Mouse (Mus musculus): Measurements from ENCODE around the gene Sh3pxd2a.
A peak's percentile ranks its signal among the peaks of the same experiment; 100 is the strongest.

Sh3pxd2a gene

GRCm38 (mm10) chr19:47438445-47438844, 25.8 kb downstream of the Sh3pxd2a start:
- DNase-seq (ENCODE audit: low spot score in 2 of 2), result no peak

- no peak for DNase-seq (ENCODE audit: low spot score in 2 of 2)
These were observed 27.2 kb downstream of the Sh3pxd2a start for GRCm38 (mm10) chr19:47437040-47437439.

- no peak for DNase-seq (ENCODE audit: low spot score in 2 of 2)
These were observed 28.0 kb downstream of the Sh3pxd2a start for GRCm38 (mm10) chr19:47436236-47436635.

GRCm38 (mm10) chr19:47434655-47435054, 29.5 kb downstream of the Sh3pxd2a start:
- DNase-seq (ENCODE audit: low spot score in 2 of 2), result no peak

DNA sequence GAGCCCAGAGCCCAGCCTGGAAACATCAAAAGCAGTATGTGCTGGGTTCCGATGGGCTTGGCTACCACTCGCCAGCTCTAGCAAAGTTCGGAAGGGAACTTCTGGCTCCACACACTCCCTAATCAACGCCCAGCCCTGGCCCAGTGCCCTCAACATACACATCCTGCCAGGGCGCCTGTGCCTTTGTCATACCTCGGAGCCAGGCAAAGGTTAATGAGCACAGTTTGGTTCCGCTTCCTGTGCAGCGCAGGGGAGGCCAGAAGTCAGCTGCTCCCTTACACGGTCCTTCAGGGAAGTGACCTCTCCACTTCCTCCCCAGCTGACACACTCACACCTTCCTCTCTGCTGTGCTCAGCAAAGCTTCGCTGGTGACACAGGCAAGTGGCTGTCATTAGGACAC, 31.9 kb downstream of the Sh3pxd2a start:
- DNase-seq (ENCODE audit: low spot score in 2 of 2), result peak; percentile 87

- peak; percentile 29 to 51 for DNase-seq (ENCODE audit: low spot score in 2 of 2)
These were observed 32.8 kb downstream of the Sh3pxd2a start for GRCm38 (mm10) chr19:47431189-47431931.

DNA sequence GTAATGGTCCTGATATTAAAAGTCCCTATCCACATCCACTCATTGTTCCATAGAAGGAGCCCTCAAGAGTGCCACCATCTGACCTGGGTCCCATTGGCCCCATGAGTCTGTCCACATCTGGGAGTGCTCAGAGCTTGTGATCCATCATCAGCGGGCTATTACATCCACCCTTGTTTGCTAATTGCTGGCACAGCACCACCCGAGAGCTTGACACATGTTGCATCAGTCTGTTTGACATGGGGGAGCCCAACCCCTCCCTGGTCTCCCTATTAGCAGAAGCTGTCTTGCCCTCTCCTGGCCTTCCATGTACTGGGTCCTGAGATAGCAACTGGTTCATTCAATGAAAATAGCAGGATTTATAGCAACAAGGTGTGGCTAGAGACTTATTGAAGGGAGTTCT, 34.0 kb downstream of the Sh3pxd2a start:
- no peak for DNase-seq (ENCODE audit: low spot score in 2 of 2)

- DNase-seq (ENCODE audit: low spot score in 2 of 2), result no peak
These were observed 35.0 kb downstream of the Sh3pxd2a start for GRCm38 (mm10) chr19:47429245-47429644.

GRCm38 (mm10) chr19:47428794-47429193, 35.4 kb downstream of the Sh3pxd2a start:
- no peak for DNase-seq (ENCODE audit: low spot score in 2 of 2)

DNA sequence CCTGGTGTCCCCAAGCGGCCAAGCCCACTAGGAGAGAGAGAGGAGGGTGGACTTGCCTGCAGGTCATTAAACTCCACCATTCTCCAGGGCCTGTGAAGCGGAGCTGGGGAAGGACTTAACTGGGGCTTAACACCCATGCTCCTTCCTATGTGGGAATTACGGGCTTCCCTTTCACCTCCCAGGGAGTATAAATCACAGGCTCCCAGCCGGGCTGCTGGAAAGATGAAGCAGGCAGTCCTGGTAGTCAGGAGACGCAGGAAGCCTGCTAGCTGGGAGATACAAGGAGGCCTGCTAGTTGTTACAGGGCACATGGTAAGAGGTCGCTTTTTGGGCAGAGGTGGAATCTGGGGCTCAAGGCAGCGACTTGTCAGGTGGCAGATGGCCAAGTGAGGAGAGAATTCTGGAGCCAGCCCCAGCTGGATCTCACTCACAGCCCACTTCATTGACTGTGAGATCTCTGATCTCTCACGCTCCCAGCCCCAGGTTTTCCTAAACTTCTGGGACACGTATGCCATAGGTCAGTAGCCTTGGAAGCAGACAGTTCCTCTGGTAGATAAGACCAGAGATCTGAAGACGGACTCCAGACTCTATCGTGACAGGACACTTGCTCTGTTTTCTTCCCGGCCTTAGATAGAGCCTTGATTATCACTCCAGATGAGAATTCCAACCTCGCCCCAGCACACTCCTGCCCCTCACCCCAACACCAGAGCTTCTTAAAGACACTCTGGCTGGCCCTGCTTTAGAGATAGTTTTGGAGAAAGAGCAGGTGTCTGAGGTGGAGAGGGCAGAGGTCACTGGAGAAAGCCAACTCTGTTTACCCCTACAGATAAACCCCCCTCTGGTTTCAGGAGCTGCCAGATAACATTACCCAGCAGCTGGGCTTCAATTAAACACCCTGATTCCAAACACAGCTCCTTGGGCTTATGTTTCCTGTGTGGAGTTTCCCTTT, 36.1 kb downstream of the Sh3pxd2a start:
- no peak for DNase-seq (ENCODE audit: low spot score in 2 of 2)

- no peak for DNase-seq (ENCODE audit: low spot score in 2 of 2)
These were observed 40.6 kb downstream of the Sh3pxd2a start for GRCm38 (mm10) chr19:47423632-47424031.

DNA sequence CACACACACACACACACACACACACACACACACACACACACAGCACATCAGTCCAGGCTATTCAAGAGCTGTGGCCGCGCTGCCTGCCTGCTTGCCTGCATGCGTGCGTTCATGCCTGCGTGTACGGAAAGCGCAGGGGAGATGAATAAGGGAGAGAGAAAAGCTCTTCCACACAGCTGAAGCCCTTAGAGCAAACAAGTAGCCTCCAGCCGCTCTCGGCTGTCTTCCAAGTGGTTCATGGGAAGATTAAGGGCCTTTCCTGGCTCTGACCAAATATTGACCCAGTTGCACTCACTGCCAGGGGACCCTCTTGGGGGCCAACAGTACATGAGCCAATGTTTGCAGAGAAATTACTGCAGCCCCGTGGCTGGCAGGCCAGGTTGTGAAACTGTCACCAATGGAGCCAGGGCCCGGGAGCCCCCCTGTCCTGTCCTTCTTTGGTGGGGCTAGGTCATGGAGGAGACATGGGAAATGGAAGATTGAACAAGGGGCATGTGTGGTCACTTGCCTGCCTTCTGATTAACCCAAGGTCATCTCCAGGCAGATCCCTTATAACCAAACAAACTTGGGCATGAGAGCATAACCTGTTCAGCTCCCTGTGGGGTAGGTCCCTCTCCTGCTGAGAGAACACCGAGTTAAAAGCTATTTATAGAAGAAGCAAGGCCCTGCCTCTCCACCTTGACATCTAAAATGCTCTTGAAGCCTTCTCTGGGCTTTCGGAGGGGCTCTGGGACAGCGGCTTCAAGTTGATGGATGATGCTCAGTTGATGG, 42.9 kb downstream of the Sh3pxd2a start:
- no peak for DNase-seq (ENCODE audit: low spot score in 2 of 2)

- DNase-seq (ENCODE audit: low spot score in 2 of 2), result no peak
These were observed 43.7 kb downstream of the Sh3pxd2a start for GRCm38 (mm10) chr19:47420539-47420938.

DNA sequence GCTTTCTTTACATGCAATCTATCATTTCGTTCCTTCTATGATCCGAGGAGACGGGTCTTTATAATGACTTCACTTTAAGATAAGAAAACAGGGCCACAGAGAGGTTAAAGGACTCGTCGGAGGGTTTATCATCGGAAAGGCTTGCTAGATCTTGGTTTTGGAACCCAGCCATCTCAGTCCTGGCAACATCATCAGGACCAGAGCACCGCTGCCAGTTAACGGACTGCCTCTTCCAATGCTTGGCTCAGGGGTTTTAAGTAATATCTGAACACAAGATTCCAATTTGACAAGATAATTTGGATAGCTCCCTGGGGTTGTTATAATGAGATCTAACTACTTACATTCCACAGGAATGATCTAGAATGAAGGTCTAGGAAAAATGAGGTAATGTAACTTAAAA, 45.0 kb downstream of the Sh3pxd2a start:
- no peak for DNase-seq (ENCODE audit: low spot score in 2 of 2)

DNA sequence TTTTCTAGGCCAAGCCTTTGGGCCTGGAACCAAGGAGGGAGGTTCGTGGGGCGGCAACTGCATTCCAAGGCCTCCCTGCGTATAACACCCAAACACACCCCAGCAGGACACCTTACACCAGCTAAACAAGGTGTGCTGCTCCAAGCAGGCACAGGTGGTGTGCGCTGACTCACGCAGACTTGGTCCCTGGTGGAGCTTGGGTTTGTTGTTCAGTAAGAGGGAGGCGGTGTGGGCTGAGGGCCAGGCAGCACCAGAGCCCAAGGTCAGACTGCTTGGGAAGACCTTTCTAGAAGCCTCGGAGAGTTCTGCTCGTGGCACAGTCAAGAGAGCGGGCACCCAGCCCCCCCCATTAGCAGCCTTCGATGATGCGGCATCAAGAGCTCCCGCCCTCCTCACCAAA, 48.0 kb downstream of the Sh3pxd2a start:
- no peak for DNase-seq (ENCODE audit: low spot score in 2 of 2)

DNA sequence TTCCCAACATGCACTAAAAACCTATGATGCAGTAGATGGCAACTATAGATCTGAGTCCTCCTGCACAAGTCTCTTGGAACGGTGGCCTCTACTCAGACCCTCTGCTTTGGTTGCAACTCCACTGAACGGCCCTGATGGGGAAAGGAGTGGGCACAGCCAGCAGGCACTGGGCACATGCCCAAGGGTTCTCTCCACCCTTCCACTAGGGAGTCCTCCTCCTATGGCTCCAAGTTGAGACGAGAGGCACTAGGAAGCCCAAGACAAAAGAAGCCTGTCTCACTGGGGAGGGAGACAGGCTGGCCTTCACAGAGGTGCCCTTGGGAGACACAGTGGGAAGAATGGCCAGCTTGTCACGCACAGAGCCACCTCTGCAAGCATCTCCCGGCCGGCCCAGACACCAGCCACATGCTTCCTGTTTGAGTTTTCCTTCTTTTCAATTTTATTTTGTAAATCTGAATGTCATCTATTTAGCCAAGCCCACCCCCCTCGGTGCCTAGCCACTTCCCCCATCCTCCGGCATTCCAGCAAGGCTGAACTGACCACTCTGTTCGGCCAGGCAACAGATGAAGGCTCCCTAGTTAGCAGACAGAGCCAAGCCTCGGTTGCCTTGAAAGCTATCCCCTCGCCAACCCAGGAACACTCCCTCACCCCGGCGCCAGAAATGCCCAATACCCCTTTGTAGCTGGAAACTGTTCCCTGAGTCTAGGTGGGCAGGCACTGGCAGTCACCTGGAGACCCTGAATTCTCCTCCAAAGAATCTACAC, 49.9 kb downstream of the Sh3pxd2a start:
- no peak for DNase-seq (ENCODE audit: low spot score in 2 of 2)

GRCm38 (mm10) chr19:47413458-47414005, 50.7 kb downstream of the Sh3pxd2a start:
- no peak for DNase-seq (ENCODE audit: low spot score in 2 of 2)

DNA sequence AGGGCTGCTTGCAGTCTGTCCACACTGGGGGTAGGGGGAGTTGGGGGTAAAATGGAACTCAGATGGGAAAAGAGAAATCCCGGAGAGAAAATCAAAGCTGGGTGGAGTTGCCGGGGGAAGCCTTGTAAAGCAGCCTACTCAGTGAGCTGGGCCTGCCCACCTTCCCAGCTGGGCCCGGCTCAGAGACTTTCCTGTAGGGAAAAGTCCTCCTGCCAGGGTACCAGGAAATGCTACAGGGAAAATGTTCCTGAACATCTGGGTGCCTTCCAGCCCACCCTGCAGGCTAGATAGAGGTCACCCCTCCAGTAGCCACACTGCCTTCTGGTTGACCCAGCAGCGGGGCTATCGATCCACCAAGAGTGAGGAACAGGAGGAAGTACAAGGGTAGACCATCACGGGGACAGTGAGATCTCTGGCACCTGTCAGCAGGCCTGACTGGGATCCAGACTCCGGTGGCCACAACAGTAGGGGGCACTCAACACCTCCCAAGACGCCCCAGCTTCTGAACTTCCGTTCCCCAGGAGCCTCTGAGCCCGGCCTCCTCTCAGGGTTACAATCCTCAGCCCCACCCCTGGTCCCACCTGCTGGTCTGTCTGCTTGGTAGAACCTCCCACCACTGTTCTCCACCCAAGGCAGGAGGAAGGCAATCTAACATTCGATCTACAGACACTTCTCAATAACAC, 51.5 kb downstream of the Sh3pxd2a start:
- peak; percentile 59 to 68 for DNase-seq (ENCODE audit: low spot score in 2 of 2)

DNA sequence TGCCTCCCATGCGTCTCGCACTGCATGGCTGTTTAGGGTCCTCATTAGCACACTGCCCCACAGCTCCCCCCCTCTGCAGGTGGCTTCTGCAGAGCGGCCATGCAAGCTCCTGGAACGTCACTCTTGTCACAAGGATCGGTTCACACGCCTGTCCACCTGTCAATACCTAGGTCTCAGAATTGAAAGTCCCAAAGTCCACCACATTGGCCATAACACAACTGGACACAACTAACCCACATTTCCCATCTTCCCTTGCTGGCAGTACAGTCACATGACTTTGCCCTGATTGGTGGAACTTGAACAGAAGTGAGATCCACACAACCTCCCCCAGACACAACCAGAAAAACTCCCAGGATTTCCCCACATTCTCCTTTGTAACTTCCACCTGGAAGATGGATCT, 53.9 kb downstream of the Sh3pxd2a start:
- DNase-seq (ENCODE audit: low spot score in 2 of 2), result no peak

- DNase-seq (ENCODE audit: low spot score in 2 of 2), result no peak
These were observed 55.1 kb downstream of the Sh3pxd2a start for GRCm38 (mm10) chr19:47409142-47409541.
